Mouse (Mus musculus): ENCODE data around the gene Ctla2b.
"Not testable (repeated sequence)": the region's sequence is repeated elsewhere in the genome, so short reads cannot be mapped to it uniquely, and the experiment has no call there.

The Ctla2b gene

DNA sequence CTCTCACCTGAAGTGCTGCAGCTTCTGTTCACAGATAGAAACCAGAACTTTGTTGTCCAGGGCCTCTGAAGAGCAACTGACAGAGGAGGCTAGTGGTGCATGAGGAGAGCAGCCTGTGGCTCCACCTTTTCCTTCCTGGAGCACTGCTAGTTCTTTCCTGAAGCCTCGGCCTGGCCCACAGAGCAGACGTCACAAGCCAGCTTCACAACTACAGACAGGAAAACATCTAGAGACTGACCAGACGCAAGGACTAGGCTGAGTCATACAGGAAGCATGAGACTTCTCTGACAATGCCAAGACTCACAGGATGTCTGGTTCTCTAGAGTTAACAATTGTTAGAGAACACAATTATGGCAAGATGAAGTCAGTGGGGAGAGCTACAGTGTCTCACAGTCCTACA is at the start of gene Ctla2b:
TSS of gene Ctla2b (minus strand) at position 120 of the 400 bp plus-strand sequence.
- no peak for DNase-seq (ENCODE audit: low spot score)

DNA sequence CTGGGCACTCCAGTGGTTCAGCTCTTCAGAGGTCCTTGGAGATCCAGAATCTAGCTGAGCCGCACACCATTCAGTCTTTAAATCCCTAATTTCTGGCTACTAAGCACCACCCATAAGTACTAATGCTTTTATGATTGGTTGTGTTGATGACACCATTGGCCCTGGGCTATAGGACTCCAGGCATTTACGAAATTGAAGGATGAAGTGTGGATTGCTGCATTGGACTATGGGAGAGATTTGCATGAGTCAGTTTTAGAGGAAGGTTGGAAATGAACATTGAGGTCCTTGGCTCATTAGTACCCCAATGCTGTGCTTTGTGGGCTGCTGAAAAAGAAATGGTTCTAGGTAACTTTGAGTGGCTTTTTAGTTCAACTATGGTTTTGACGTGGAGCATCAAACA is 44.6 kb upstream of the Ctla2b start, which contains the start of gene Tpbpa:
TSS of gene Tpbpa (minus strand) at position 101 of the 400 bp plus-strand sequence.
- DNase-seq (ENCODE audit: low spot score): not testable (repeated sequence)

DNA sequence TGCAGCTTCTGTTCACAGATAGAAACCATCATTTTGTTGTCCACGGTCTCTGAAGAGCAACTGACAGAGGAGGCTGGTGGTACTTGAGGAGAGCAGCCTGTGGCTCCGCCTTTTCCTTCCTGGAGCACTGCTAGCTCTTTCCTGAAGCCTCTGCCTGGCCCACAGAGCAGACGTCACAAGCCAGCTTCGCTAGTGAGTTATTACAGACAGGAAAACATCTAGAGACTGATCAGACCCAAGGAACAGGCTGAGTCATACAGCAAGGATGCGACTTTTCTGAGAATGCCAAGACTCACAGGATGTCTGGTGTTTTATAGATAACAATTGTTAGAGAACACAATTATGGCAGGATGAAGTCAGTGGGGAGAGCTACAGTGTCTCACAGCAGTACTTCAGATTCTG is 39.3 kb upstream of the Ctla2b start, which contains the start of the genes Gm49391 and Ctla2a:
TSS of gene Gm49391 (minus strand) at position 72 of the 402 bp plus-strand sequence.
TSS of gene Ctla2a (minus strand) at position 126 of the 402 bp plus-strand sequence.
- no peak for DNase-seq (ENCODE audit: low spot score)

DNA sequence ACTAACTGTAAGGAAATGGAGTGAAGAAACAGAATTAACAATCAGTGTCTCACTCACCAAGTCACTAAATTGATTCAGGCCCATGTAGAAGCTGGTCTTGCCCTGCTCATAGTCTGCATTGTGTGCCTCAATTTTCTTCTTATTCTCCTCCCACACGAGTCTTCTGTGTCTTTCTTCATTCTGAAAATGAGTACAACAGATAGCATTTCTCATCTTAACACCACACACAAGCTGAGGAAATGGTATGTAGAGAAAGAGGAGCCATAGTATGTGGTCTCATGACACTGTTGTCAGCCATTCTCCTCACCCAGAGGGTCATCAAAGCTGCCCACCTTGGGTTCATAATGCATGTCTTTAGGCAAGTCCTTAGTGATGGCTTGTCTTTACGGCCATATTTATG is 38.2 kb upstream of the Ctla2b start, which contains the start of gene Gm49393:
TSS of gene Gm49393 (minus strand) at position 101 of the 400 bp plus-strand sequence.
- DNase-seq (ENCODE audit: low spot score): not testable (repeated sequence)

DNA sequence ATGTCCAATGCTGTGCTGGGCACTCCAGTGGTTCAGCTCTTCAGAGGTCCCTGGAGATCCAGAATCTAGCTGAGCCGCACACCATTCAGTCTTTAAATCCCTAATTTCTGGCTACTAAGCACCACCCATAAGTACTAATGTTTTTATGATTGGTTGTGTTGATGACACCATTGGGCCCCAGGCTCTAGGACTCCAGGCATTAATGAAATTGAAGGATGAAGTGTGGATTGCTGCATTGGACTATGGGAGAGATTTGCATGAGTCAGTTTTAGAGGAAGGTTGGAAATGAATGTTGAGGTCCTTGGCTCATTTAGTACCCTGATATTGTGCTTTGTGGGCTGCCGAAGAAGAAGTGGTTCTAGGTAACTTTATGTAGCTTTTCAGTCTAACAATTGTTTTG is 7.5 kb upstream of the Ctla2b start, which contains the start of gene Tpbpb:
TSS of gene Tpbpb (minus strand) at position 101 of the 400 bp plus-strand sequence.
- not testable (repeated sequence) for DNase-seq (ENCODE audit: low spot score)

DNA sequence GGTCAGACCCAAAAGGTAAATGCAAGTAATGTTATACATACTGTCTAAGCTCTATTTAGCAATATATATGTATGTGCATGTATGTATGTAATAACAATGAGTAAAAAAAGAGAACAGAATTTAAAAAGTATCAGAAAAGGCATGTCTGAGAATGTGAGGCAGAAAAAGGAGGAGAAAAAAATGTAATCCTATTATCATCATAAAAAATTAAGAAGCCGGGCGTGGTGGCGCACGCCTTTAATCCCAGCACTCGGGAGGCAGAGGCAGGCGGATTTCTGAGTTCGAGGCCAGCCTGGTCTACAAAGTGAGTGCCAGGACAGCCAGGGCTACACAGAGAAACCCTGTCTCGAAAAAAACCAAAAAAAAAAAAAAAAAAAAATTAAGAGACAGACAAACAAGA is 453 bp downstream of the Ctla2b start, which contains the start of gene Gm49392:
TSS of gene Gm49392 (minus strand) at position 101 of the 400 bp plus-strand sequence.
- not testable (repeated sequence) for DNase-seq (ENCODE audit: low spot score)

DNA sequence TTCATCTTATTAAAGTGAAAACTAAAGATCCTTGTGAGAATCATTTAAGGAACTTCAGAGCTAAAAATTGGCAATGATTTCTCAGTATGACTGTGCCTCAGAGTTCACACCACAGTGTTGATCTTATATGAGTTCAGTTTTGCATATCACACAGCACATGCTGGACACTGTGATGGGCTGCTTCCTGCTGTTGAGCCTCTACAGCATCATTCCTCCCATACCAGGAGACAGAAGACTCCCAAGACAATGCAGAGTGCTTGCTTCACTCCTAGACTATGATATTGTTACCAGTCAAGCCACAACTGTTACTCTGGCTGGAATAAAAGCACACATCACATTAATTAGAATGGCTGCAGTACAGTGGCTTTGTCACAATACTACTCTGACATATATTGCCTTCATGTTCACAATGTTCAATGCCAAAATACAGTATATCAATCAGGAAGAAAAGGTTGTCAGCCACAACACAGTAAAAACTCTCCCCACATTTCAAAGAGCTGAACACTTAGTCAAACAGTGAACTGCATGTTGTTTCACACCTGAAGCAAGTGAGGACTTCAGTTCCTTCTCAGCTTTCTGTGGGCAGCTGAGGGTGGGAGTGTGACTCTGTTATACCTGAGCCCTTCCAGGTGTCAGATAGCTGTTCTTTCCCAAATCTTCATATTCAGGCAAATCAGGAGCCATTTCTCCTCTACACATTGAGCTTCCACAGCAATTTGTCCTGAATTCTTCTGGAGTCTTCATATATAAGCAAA is 1.7 kb downstream of the Ctla2b start:
- no peak for DNase-seq (ENCODE audit: low spot score)

DNA sequence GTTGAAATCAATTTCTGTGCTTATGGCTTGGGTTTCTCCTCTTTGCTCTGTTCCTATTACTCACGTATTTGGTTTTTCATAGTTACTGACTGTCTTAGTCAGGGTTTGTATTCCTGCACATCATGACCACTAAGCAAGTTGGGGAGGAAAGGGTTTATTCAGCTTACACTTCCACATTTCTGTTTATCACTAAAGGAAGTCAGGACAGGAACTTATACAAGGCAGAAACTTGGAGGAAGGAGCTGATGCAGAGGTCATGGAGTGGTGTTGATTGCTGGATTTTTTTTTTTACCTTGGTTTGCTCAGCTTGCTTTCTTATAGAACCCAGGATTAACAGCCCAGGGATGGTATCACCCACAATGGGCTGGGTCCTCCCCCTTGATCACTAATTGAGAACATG is 4.9 kb downstream of the Ctla2b start:
- DNase-seq (ENCODE audit: low spot score): no peak

DNA sequence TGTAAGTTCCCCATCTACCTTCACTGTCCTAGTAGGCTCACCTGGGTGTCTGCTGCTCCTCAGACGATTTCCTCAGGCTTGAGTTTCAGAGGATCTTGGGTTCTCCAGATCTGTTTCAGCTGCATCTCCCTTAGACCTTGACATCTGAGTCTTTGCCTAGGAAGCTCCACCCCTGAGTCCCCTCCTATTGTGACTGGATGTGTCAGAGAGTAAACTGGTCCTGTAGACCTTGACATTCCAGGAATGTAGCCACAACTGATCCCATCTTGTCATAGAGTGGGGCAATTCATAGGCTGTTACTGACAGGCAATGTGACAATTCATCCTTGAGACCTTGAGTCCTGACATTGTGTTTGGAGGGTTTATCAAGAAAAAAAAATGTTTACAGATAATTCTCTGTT is 33.0 kb downstream of the Ctla2b start, which contains the start of gene 4930486L24Rik:
TSS of gene 4930486L24Rik (minus strand) at position 195 of the 400 bp plus-strand sequence.
- no peak for DNase-seq (ENCODE audit: low spot score)

DNA sequence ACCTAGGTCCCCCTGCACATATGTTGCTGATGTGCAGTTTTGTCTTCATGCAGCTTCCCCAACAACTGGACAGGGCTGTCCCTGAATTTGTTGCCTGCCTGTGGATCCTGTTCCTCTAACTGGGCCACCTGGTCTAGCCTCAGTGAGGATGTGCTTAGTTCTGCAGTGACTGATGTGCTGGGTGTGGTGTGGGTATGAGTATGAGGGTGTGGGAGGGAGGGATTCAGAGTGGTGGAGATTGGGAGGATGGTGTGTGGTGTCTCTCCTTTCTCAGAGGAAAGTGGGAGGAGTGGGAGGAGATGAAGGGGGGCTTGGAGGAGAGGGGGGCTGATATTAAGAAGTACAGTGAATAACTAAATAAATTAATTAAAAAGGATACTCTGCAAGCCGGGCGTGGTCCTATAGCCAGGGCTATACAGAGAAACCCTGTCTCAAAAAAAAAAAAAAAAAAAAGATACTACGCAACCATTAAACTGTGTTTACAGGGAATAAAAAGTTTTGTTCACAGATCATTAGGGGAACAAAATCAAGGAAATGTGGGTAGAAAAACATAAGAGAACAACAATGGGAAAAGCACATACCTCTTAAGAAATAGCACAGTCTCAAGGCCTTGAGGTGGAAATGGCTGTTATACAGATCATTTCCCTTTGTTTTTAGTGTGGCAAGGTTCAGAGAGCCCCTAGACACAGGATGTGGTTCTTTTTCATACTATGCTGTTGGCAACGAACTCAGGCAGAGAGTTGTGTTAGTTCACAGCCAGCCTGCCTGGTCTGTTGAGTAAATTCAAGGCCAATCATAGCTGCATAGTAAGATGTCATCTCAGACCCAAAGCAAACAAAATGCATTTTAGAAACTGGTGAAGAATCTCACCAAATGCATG is 48.8 kb downstream of the Ctla2b start:
- no peak for DNase-seq (ENCODE audit: low spot score)

All from urinary bladder, postnatal 25 days (tissue).